Mouse (Mus musculus): Measurements from ENCODE around the gene Rab6a. TPM values are rescaled to one million over a fixed set of nuclear protein-coding genes. Genes with fewer than 3 reads are reported as not detected.

The Rab6a gene
- polyA plus RNA-seq (2015; fragmentation: Illumina TruSeq; extraction: RNeasy Lipid Tissue Mini Kit (QIAGEN cat#74804); ENCODE audit: insufficient read depth, low read depth, low replicate concordance): 14.5 TPM

DNA sequence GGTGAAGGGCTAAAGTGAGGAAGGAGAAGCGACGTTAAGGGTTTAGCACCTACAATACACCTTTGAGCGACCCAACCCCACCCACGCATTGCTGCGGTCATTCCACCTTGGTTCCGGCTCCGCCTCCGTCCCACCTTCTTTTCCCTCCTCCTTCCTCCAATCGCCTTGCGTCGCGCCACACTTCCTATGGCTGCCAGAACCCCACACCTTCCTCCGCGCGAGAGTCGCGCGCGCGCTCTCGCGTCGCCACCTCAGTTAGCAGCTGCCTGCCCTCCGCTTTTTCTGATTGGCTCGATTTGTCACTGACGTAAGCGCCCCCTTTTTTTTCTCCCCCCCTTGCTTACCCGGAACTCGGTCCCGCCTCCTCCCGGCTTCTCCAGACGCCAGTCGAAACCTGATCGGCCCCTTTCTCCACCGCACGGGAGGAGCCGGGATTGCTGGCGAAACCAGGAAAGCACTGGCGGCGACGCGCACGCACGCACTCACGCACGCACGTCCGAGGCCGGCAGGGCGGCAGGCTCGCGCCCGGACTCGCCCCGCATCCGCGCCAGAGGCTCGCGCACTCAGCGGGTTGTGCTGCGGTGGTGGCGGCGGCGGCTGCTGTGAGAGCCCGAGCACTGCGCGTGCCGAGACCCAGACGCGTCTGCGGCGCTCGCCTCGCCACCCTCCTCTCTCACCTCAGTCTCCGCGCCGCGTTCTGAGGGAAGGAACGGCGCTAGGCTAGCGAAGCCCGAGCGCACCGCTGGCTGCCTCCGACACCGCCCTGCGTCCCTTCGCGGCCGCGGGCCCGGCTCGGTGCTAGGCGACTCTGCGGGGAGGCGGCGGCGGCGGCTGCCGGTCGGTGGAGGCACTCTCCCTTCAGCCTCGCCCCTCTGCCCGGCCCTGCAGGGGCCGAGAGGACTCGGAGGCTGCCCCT is at the start of gene Rab6a:
TSS of gene Rab6a (plus strand) at position 197 of the 916 bp plus-strand sequence.

DNA sequence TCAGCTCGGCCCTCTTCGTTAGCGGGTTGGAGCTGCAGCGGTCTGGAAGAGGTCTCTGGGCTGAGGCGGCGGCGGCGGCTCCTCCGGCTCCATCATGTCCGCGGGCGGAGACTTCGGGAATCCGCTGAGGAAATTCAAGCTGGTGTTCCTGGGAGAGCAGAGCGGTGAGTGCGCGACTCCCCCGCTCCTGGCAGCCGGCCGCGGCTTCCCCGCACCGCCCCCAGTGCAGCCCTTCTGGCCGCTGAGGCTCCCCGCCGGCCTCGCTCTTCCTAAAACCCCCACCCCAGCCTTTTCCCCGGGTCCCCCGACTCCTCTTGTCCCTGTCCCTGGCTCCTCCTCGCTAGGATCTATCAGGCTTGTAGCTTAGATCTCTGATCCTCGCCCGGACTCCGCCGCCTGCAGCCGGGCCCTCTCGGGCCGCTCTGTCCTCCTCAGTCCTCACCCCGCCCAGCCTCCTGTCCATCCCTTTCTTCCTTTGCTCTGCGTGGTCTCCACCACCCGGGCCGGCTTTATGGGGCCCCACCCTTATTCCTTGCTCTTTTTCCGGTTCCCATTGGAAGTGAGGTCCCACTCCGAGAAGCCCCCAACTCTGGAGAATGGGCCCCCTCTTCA is 1.0 kb downstream of the Rab6a start, which contains the start of gene Mrpl48:
TSS of gene Mrpl48 (minus strand) at position 172 of the 612 bp plus-strand sequence.

DNA sequence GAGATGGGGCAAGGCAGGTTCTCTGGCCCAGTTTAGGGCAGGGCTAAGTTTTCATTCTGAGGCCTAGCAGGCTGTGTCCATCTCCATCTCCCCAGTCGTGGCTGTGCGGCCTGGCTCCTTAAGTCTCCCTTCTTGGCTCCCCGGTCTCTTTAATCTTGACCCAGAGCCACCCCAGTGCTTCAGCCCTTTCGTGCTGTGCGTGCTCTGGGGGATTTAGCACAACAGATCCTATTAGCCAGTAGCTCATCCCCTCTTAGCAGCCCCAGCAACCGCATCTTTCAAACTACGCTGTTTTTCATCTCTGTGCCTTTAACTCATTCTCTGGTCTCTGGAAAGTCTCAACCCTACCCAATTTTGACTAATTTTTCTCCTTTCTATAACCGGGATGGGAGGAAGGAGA is 55.0 kb downstream of the Rab6a start, which contains the start of gene Plekhb1:
TSS of gene Plekhb1 (minus strand) at position 184 of the 400 bp plus-strand sequence.

Other genes starting within 250 kb of the Rab6a start
- gene C2cd3, start 235.2 kb upstream of the Rab6a start, polyA plus RNA-seq (2015; fragmentation: Illumina TruSeq; extraction: RNeasy Lipid Tissue Mini Kit (QIAGEN cat#74804); ENCODE audit: insufficient read depth, low read depth, low replicate concordance): 6.6 TPM
- gene Ppme1, start 235.1 kb upstream of the Rab6a start, polyA plus RNA-seq (2015; fragmentation: Illumina TruSeq; extraction: RNeasy Lipid Tissue Mini Kit (QIAGEN cat#74804); ENCODE audit: insufficient read depth, low read depth, low replicate concordance): 8.5 TPM
- gene Ucp3, start 134.4 kb upstream of the Rab6a start, polyA plus RNA-seq (2015; fragmentation: Illumina TruSeq; extraction: RNeasy Lipid Tissue Mini Kit (QIAGEN cat#74804); ENCODE audit: insufficient read depth, low read depth, low replicate concordance): 0.66 TPM
- gene Ucp2, start 114.1 kb upstream of the Rab6a start, polyA plus RNA-seq (2015; fragmentation: Illumina TruSeq; extraction: RNeasy Lipid Tissue Mini Kit (QIAGEN cat#74804); ENCODE audit: insufficient read depth, low read depth, low replicate concordance): 43.7 TPM
- gene Dnajb13, start 92.5 kb upstream of the Rab6a start, polyA plus RNA-seq (2015; fragmentation: Illumina TruSeq; extraction: RNeasy Lipid Tissue Mini Kit (QIAGEN cat#74804); ENCODE audit: insufficient read depth, low read depth, low replicate concordance): not detected
- 2.9 TPM for gene Coa4, start 70.3 kb upstream of the Rab6a start, polyA plus RNA-seq (2015; fragmentation: Illumina TruSeq; extraction: RNeasy Lipid Tissue Mini Kit (QIAGEN cat#74804); ENCODE audit: insufficient read depth, low read depth, low replicate concordance)
- 15.5 TPM for gene Mrpl48, start 891 bp downstream of the Rab6a start, polyA plus RNA-seq (2015; fragmentation: Illumina TruSeq; extraction: RNeasy Lipid Tissue Mini Kit (QIAGEN cat#74804); ENCODE audit: insufficient read depth, low read depth, low replicate concordance)
- 9.3 TPM for gene Plekhb1, start 55.0 kb downstream of the Rab6a start, polyA plus RNA-seq (2015; fragmentation: Illumina TruSeq; extraction: RNeasy Lipid Tissue Mini Kit (QIAGEN cat#74804); ENCODE audit: insufficient read depth, low read depth, low replicate concordance)
- gene Fam168a, start 99.2 kb downstream of the Rab6a start, polyA plus RNA-seq (2015; fragmentation: Illumina TruSeq; extraction: RNeasy Lipid Tissue Mini Kit (QIAGEN cat#74804); ENCODE audit: insufficient read depth, low read depth, low replicate concordance): 4.1 TPM

All from pancreas, adult 10 weeks (tissue).